Mouse (Mus musculus) E14TG2a.4 (cell line): ENCODE results near the gene Depdc7.
A peak's percentile ranks its signal among the peaks of the same experiment; 100 is the strongest.

Experiments used
- H3K27me3 ChIP-seq: 2 replicates; pipeline ENCODE4 v1.6.1; 2014; ENCODE audit warnings: low read length, control low read depth; ENCODE audit not compliant: insufficient read depth
- H3K36me3 ChIP-seq: 2 replicates; pipeline ENCODE4 v1.6.1; 2014; ENCODE audit warnings: low read length, control low read depth; ENCODE audit not compliant: insufficient read depth
- H3K4me1 ChIP-seq: replicated peaks from 2 replicates; pipeline ENCODE4 v1.6.1; 2014; ENCODE audit warnings: low read depth, low read length, control low read depth
- H3K4me3 ChIP-seq: replicated peaks from 2 replicates; pipeline ENCODE4 v1.5.1; 2014; ENCODE audit warnings: mild to moderate bottlenecking, low read length
- H3K9me3 ChIP-seq: 2 replicates; pipeline ENCODE4 v1.6.1; 2014; ENCODE audit warnings: low read length, control low read depth
- CTCF ChIP-seq: conservative IDR thresholded peaks from 2 replicates; pipeline ENCODE4 v1.5.1; 2014; ENCODE audit warnings: low read length
- NANOG ChIP-seq: IDR thresholded peaks from 2 replicates; pipeline ENCODE4 v1.6.1; 2014; ENCODE audit warnings: borderline replicate concordance, low read length, mixed read lengths
- POU5F1 ChIP-seq: IDR thresholded peaks from 2 replicates; pipeline ENCODE4 v1.6.1; 2014; ENCODE audit warnings: low read length, borderline replicate concordance

The Depdc7 gene

DNA sequence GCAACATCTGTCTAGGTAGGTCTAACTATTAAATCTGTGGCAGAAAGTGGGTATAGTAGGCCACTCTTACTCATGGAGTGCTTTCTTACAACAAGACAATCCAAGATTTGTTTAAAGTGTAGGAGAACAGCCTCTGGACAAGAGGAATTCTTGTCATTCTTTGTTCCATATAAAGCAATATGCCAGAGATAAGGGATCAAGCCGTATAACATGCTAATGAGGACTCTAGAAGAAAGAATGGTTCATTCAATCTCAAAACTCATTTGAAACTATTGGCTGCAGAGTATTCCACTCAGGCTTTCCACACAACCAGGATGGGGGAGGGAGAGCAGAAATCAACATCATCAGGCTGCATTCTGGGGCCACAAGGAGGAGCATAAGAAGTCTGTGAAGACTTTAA, 15.3 kb downstream of the Depdc7 start:
- Histone ChIP-seq H3K36me3 (peaks cover 54% of the 10 kb centered on the region), H3K4me3 (no peak overlapping the region), H3K4me1 (peaks cover 16% of the 10 kb centered on the region), H3K9me3 (no peaks in the 10 kb centered on the region), H3K27me3 (no peaks in the 10 kb centered on the region)
- TF ChIP-seq CTCF (no peak), NANOG (no peak), POU5F1 (no peak)

DNA sequence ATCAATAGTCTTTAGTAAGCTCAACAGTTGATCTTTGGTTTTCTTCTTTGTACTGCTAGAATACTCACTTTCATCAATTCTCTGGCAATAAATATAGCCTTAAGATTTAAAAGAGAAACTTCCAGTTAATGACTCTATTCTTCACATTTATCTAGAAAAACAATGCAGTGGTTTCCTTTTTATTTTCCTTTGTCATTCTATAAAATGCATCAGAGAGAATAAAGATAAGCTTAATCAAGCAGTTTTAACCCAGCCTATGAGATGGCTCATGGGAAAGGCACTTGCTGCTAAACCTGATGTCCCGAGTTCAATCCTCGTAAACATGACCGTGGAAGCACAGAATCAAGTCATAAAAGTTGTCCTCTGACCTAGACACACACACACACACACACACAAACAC, 20.7 kb downstream of the Depdc7 start:
- H3K9me3 ChIP-seq, result no peaks in the 10 kb centered on the region
- no peaks in the 10 kb centered on the region for H3K4me1 ChIP-seq
- no peak for TF ChIP-seq NANOG
- TF ChIP-seq CTCF, result no peak
- no peak for TF ChIP-seq POU5F1
- peaks cover 31% of the 10 kb centered on the region for H3K36me3 ChIP-seq
- no peak overlapping the region for H3K4me3 ChIP-seq
- no peaks in the 10 kb centered on the region for H3K27me3 ChIP-seq

DNA sequence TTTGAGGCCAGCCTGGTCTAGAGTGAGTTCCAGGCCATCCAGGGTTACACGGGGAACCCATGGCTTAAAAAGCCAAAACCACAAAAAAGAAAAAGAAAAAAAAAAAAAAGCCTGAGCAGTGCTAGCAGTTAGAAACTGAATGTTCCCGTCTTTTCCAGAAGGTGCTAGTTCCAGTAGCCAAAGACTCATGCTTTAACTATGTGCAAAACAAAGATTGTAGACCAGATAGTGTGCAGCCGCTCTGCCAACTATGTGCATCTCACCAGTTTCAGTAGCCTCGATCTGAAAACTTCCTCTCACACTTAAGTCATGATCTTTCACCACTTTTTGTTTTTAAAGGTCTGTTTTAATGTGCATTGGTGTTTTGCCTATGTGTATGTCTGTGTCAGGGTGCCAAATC, 24.9 kb downstream of the Depdc7 start:
- Histone ChIP-seq H3K4me3 (no peak overlapping the region), H3K36me3 (peaks cover 4% of the 10 kb centered on the region; the same call in 1 of the 2 replicates), H3K27me3 (peaks cover 2% of the 10 kb centered on the region; the same call in 1 of the 2 replicates), H3K9me3 (no peaks in the 10 kb centered on the region), H3K4me1 (peaks cover 6% of the 10 kb centered on the region)
- no peak for TF ChIP-seq CTCF
- TF ChIP-seq POU5F1, result no peak
- TF ChIP-seq NANOG, result no peak

DNA sequence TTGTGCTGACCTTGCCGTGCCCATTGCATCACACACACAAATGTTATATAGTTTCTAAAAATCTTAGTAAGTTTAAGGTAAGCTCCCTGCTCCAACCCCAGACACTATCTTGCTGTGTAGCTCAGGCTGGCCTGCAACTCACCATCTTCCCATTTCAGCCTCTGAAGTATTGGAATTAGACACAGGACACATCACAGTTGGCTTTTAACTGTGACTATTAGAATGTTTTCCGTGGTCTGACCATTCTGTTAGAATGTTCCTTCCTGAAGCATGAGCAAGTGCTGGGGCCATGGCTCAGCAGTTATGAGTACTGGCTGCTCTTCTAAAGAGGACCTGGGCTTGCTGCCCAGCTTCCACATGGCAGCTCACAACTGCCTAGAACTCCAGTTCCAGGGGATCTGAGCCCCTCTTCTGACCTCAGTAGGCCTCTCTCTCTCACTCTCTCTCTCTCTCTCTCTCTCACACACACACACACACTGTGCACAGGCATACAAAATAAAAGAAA, 25.4 kb downstream of the Depdc7 start:
- H3K4me1 ChIP-seq, result peaks cover 8% of the 10 kb centered on the region
- H3K27me3 ChIP-seq, result peaks cover 2% of the 10 kb centered on the region
- H3K9me3 ChIP-seq, result no peaks in the 10 kb centered on the region
- H3K36me3 ChIP-seq, result no peaks in the 10 kb centered on the region
- no peak overlapping the region for H3K4me3 ChIP-seq
- no peak for TF ChIP-seq POU5F1
- no peak for TF ChIP-seq NANOG

DNA sequence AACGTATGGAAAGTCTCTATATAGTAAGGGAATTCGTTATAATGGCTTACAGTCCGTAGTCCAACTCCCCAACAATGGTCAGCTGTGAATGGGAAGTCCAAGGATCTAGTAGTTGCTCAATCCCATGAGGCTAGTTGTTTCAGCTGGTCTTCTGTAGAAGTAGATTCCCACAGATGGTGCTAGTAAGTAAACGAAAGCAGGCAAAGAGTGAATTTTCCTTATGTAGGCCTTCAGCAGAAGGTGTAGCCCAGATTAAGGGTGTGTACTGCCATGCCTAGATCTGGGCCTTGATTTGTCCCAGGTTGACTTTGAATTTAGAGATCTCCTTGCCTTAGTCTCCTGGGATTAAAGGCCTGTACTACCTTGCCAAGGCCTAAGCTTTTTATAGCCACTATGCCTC, 26.4 kb downstream of the Depdc7 start, which contains the start of gene Pin1rt1:
Gene Pin1rt1, minus strand, starts transcription at position 101 of the 400 bp plus-strand sequence.
- H3K27me3 ChIP-seq, result peaks cover 6% of the 10 kb centered on the region
- no peak for TF ChIP-seq POU5F1
- no peak for TF ChIP-seq NANOG
- no peak for TF ChIP-seq CTCF
- H3K36me3 ChIP-seq, result no peaks in the 10 kb centered on the region

DNA sequence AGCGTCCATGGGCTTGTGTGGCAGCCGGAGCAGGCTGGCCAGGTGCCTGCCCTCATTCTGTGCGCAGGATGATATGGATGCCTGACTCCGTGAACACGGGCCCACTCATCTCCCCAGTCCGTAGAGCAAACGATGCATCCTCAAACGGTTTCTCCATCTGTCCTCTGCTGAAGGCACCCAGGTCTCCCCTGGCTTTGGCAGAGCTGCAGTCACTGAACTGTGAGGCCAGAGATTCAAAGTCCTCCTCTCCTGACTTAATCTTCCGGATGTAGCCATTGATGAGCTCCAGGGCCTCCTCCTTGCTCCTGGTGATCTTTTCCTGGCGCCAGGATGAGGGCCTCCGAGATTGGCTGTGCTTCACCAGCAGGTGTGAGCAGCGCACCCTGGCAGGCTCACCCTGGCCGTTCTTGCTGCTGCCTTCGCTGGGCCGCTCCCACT, 28.4 kb downstream of the Depdc7 start:
- Histone ChIP-seq H3K27me3 (peaks cover 18% of the 10 kb centered on the region), H3K36me3 (no peaks in the 10 kb centered on the region), H3K4me3 (no peak overlapping the region), H3K4me1 (peaks cover 26% of the 10 kb centered on the region), H3K9me3 (no peaks in the 10 kb centered on the region)
- TF ChIP-seq NANOG, result no peak
- TF ChIP-seq POU5F1, result no peak
- TF ChIP-seq CTCF, result no peak

More for the DNA sequence above, 26.4 kb downstream of the Depdc7 start, which contains the start of gene Pin1rt1:
- no peak within 1 kb of the TSS for H3K4me3 ChIP-seq
- H3K4me1 ChIP-seq, result peaks cover 12% of the 10 kb centered on the region
- H3K9me3 ChIP-seq, result no peaks in the 10 kb centered on the region

DNA sequence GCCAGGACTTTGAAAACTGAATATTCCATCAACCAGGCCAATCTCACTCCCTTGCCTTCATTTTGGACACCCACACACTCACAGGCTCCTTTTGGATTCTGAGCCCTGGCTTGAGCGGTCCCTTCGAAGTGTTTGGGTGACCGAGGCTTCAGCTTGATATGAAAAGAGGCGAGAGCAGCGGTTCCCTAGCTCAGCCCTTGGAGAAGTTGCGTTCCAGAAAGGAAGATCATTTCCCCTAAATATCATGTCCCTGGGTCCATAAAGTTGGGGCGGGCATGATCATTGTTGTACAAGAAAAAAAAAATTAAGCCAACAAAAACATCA, 30.2 kb downstream of the Depdc7 start:
- Histone ChIP-seq H3K9me3 (no peaks in the 10 kb centered on the region), H3K4me3 (peak overlapping the region; percentile 87), H3K36me3 (no peaks in the 10 kb centered on the region), H3K27me3 (peaks cover 18% of the 10 kb centered on the region), H3K4me1 (peaks cover 36% of the 10 kb centered on the region)
- TF ChIP-seq CTCF, result no peak
- TF ChIP-seq NANOG, result no peak
- no peak for TF ChIP-seq POU5F1

DNA sequence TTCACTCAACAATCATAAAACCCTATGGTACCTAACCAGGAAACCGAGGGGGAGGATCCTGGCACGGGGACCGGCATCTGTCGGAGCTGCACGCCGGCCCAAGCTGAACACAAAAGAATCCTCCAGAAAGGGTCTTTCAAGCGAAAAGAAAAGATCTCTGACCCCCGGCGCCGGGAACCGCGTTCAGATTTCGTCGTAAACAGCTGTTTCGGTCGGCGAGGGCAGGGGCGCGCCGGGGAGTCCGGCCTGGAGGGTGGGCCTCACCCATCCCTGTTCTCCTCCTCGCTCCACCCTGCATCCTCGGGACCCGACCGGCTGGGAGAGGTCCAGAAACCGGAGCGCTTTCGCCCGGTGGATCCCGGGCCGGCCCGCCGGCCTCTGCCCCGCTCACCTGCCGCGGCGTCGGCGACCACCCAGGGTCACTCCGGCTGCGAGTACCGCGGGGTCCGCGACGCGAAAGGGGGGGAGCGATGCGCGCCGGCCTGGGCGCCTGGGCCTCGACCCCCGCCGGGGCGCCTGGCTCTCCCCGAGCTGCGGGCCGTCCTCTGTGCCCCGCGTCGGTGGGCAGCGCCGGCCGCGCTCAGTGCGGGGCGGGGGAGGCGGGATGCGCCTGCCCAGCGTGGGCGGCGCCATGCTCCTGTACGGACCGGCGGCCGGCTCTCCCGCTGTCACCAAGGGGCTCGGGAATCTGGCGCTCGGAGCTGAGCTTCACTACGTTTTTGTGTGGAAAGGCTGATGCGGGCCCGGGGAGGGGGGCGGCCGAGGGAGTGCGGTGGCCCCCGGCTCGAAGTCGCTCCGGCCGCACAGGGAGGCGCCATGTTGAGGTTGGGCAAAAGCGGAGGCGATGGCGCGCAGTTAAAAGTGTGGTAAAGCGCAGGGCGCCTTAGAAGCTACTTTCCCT, 30.8 kb downstream of the Depdc7 start, which contains the start of gene Tcp11l1:
Gene Tcp11l1, minus strand, starts transcription at position 585 of the 901 bp plus-strand sequence.
- peaks cover 18% of the 10 kb centered on the region for H3K27me3 ChIP-seq
- no peaks in the 10 kb centered on the region for H3K9me3 ChIP-seq
- TF ChIP-seq CTCF (no peak), NANOG (no peak), POU5F1 (no peak)
- peaks cover 36% of the 10 kb centered on the region for H3K4me1 ChIP-seq
- peak within 1 kb of the TSS; percentile 87 for H3K4me3 ChIP-seq
- no peaks in the 10 kb centered on the region for H3K36me3 ChIP-seq
